Mouse (Mus musculus): ENCODE results near the gene Rps17.

- TF ChIP-seq CTCF (IDR thresholded peaks at IDR 0.05; ENCODE audit: control insufficient read depth, insufficient read depth, insufficient read length) (no peak), USF1 (IDR thresholded peaks at IDR 0.05; ENCODE audit: low read depth) (no peak), MYOG (IDR thresholded peaks at IDR 0.05; ENCODE audit: control insufficient read depth, extremely low read depth, insufficient read length) (no peak)
Observed at GRCm38 (mm10) chr7:81367946-81368345, 22.9 kb upstream of the Rps17 start.

Data from C2C12 (cell line).